Mouse (Mus musculus) ES-E14 (cell line): ENCODE data around the gene Ppp2r5a.

Source experiments
- CHD2 ChIP-seq: IDR thresholded peaks from 2 replicates; pipeline ENCODE4 v1.6.1; 2014; ENCODE audit warnings: mild to moderate bottlenecking, low read depth, low read length, inconsistent platforms
- MAFK ChIP-seq: IDR thresholded peaks from 2 replicates; pipeline ENCODE4 v1.6.1; 2014; ENCODE audit warnings: mild to moderate bottlenecking, low read depth, low read length, inconsistent platforms; ENCODE audit not compliant: insufficient read depth
- ZC3H11A ChIP-seq: IDR thresholded peaks from 2 replicates; pipeline ENCODE4 v1.6.1; 2012; ENCODE audit warnings: low read depth, mild to moderate bottlenecking, inconsistent platforms, low read length, borderline replicate concordance

GRCm38 (mm10) chr1:191407246-191407645 lies 4.2 kb upstream of the Ppp2r5a start:
- TF ChIP-seq MAFK (no peak), ZC3H11A (no peak), CHD2 (no peak)
